In the genomic region with DNA sequence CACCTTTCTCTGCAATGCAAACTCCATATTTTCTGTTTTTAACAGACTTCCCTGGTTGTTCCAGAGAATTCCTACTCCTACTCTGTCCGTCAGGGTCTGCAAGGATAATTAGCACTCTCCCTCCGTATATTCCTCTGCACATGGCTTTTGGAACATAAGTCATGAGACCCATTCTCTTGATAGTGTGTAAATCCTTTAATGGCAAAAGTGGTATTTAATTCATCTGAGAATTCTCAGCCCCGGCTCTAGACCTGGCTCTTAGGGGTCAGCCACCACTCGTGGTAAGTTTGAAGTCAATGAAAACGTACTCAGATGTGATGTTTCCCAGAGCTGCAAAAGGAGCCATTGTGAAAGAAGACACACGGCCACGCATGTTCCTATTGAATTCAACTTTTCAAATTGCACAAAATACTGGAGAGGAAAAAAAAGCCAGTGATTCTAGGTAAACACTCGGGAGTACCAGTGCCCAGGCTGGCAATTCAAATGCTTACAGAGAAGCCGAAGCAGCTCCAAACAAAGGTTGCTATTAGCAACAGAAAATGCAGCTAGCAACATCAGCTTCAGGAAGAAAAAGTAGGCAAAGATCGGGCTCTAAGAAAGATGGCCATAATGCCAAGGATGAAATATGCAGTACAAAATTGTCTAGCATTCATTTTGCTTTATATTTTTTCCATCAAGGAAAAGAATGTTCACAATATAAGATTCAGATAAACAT, we compare ENCODE assay signal across 11 mouse cellular contexts.
A peak's percentile ranks its signal among the peaks of the same experiment; 100 is the strongest.
DNase-seq lines count a peak whose midpoint lies in the region; ATAC-seq lines count a peak whose summit lies in the region.
"Had no signal": no experiment of that assay in that cellular context is flagged by ENCODE, and none has a peak within 500 bp of the region (broad histone marks: within the 10 kb centered on the region; RNA-seq: fewer than 3 reads in every experiment).

No protein-coding gene starts in this region.

- no peaks in the 10 kb centered on the region for H3K27me3 ChIP-seq in hindbrain, embryonic 12.5 days
- H3K27me3 ChIP-seq in neural tube, embryonic 14.5 days (ENCODE audit: control insufficient read depth, insufficient read depth, low read length): no peaks in the 10 kb centered on the region
- no peaks in the 10 kb centered on the region for H3K27me3 ChIP-seq in intestine, embryonic 16.5 days (replicated peaks; ENCODE audit: control insufficient read depth, insufficient read depth, low read length)
- H3K27me3 ChIP-seq: liver, embryonic 12.5 days had no signal

- ATAC-seq in hindbrain, embryonic 12.5 days (ENCODE audit: low FRiP score): peak; percentile 81
- peak; percentile 87 for ATAC-seq in neural tube, embryonic 14.5 days (ENCODE audit: low read depth)
- ATAC-seq in intestine, embryonic 16.5 days: no peak
- ATAC-seq: liver, embryonic 12.5 days had no signal

- peaks cover 7% of the 10 kb centered on the region; the same call in 1 of the 2 replicates for H3K4me1 ChIP-seq in hindbrain, embryonic 12.5 days
- no peaks in the 10 kb centered on the region for H3K4me1 ChIP-seq in neural tube, embryonic 14.5 days (ENCODE audit: control insufficient read depth, insufficient read depth, low read length)
- H3K4me1 ChIP-seq in intestine, embryonic 16.5 days (ENCODE audit: control insufficient read depth, insufficient read depth, low read length): no peaks in the 10 kb centered on the region; the same call in 1 of the 2 replicates

- H3K9me3 ChIP-seq in hindbrain, embryonic 12.5 days (replicated peaks): no peaks in the 10 kb centered on the region
- H3K9me3 ChIP-seq in neural tube, embryonic 14.5 days (ENCODE audit: control insufficient read depth, low read length): no peaks in the 10 kb centered on the region
- no peaks in the 10 kb centered on the region for H3K9me3 ChIP-seq in intestine, embryonic 16.5 days (ENCODE audit: control insufficient read depth, low read length)
- H3K9me3 ChIP-seq: G1E; liver, embryonic 12.5 days had no signal

- H3K27ac ChIP-seq in hindbrain, embryonic 12.5 days: no peak overlapping the region; the same call in 1 of the 2 replicates
- no peak overlapping the region for H3K27ac ChIP-seq in neural tube, embryonic 14.5 days (ENCODE audit: low read depth, low read length)
- H3K27ac ChIP-seq in intestine, embryonic 16.5 days (ENCODE audit: low read length): no peak overlapping the region
- H3K27ac ChIP-seq: liver, embryonic 12.5 days had no signal

- no peak overlapping the region for H3K9ac ChIP-seq in hindbrain, embryonic 12.5 days
- H3K9ac ChIP-seq in neural tube, embryonic 14.5 days (replicated peaks; ENCODE audit: low read depth, low read length): no peak overlapping the region; the same call in 1 of the 2 replicates
- no peak overlapping the region for H3K9ac ChIP-seq in intestine, embryonic 16.5 days (ENCODE audit: low read depth, low read length)
- H3K9ac ChIP-seq: liver, embryonic 12.5 days had no signal

- H3K4me3 ChIP-seq in hindbrain, embryonic 12.5 days: no peak overlapping the region
- peak overlapping the region; percentile 5; the same call in 1 of the 2 replicates for H3K4me3 ChIP-seq in neural tube, embryonic 14.5 days (ENCODE audit: low read depth, low read length)
- H3K4me3 ChIP-seq in intestine, embryonic 16.5 days (ENCODE audit: low read length): no peak overlapping the region
- H3K4me3 ChIP-seq: liver, embryonic 12.5 days had no signal

- no peaks in the 10 kb centered on the region for H3K36me3 ChIP-seq in hindbrain, embryonic 12.5 days
- no peaks in the 10 kb centered on the region for H3K36me3 ChIP-seq in neural tube, embryonic 14.5 days (ENCODE audit: control insufficient read depth, insufficient read depth, low read length)
- no peaks in the 10 kb centered on the region for H3K36me3 ChIP-seq in intestine, embryonic 16.5 days (ENCODE audit: control insufficient read depth, insufficient read depth, low read length)
- H3K36me3 ChIP-seq: G1E; liver, embryonic 12.5 days had no signal

- WGBS in hindbrain, embryonic 12.5 days: 33% methylated on average over 10 of the region's 10 CpGs
- WGBS in neural tube, embryonic 14.5 days: 13% methylated on average over 10 of the region's 10 CpGs
- 39% methylated on average over 10 of the region's 10 CpGs for WGBS in intestine, embryonic 16.5 days

- H3K4me2 ChIP-seq in hindbrain, embryonic 12.5 days (replicated peaks): peak overlapping the region; percentile 37
- peak overlapping the region; percentile 38 for H3K4me2 ChIP-seq in neural tube, embryonic 14.5 days (ENCODE audit: low read depth, low read length)
- no peak overlapping the region for H3K4me2 ChIP-seq in intestine, embryonic 16.5 days (ENCODE audit: low read depth, low read length)
- H3K4me2 ChIP-seq: liver, embryonic 12.5 days had no signal

- peak; percentile 5 for DNase-seq in layer of hippocampus, adult 9-11 months
- DNase-seq in layer of hippocampus, adult 9-10 months (ENCODE audit: low spot score): no peak
- DNase-seq in embryo, embryonic 10.5 days (ENCODE audit: low spot score): peak; percentile 57
- DNase-seq in kidney, adult 11 months: no peak
- no peak for DNase-seq in urinary bladder, postnatal 36 days (ENCODE audit: low spot score in 2 of 2)
- DNase-seq: kidney, postnatal 4 days had no signal

Comparison
In these comparisons a context has a peak if more than half of its experiments do, and no peak if none do; other contexts are left out.
1. DNase-seq: peak in layer of hippocampus, adult 9-11 months (single experiment) and embryo, embryonic 10.5 days (single experiment); none in layer of hippocampus, adult 9-10 months (single experiment), kidney, adult 11 months (single experiment) and urinary bladder, postnatal 36 days (0 of 2).